Mouse (Mus musculus) layer of hippocampus, postnatal 14 days (tissue): ENCODE results near the gene Tmem143. TPM values are rescaled to one million over a fixed set of nuclear protein-coding genes. Genes with fewer than 3 reads are reported as not detected.
"Not testable (repeated sequence)": the region's sequence is repeated elsewhere in the genome, so short reads cannot be mapped to it uniquely, and the experiment has no call there.

Source experiments
- DNase-seq, 2 experiments: peaks; one replicate each; pipeline ENCODE4 v3.0.0; 2021 to 2022; ENCODE audit warnings: low spot score in 2 of 2, mixed read lengths in 1 of 2
- total RNA-seq, 2 experiments: library from RNA; stranded (reverse); gene quantifications; 2 replicates each; pipeline ENCODE4 v1.2.3; 2021

The Tmem143 gene
- total RNA-seq, 2 experiments from 2014 or later, result 20.8 to 25.6 TPM

DNA sequence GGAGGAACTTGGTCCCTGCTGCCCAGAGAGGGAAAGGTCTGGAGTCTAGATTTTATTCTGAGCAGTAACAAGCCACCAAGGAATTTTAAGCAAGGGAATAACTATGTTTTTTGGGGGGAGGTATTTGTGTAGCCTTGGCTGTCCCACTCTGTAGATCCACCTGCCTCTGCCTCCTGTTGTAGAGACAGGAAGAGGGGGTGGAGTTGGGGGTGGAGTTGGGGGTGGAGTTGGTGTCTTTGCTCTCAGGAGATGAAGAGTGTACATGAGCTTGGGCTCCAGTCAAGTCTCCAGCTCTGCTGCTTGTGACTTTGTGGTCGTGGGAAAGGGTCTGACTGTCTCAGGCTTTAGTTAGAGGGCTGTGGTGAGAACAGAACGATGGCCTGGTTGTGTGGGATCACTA is 15.7 kb upstream of the Tmem143 start:
- no peak for DNase-seq

- no peak for DNase-seq
Measured at GRCm38 (mm10) chr7:45887246-45887645, 9.5 kb upstream of the Tmem143 start.

DNA sequence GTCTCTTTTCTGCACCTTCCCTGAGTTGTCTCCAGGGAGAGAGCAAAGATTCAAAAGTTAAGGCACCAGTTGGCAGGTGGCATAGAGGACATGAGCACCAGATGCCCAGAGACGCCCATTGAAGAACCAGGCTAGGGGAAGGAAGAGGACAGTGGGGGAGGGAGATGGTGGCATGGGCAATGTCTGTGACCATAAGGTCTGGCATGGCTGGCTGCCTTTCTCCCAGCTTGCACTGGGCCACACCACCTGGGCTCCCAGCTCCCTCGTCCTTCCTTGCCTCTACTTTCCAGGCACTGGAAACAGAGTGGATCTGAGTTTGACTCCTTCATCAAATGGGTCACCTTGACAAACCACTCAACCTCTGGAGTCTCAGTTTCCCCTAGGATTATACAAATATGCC is 4.1 kb upstream of the Tmem143 start:
- DNase-seq, result no peak

- DNase-seq, result no peak
Measured at GRCm38 (mm10) chr7:45895931-45896516, 717 bp upstream of the Tmem143 start.

GRCm38 (mm10) chr7:45897258-45897757 is 567 bp downstream of the Tmem143 start:
- peak; percentile 51 to 62 for DNase-seq

DNA sequence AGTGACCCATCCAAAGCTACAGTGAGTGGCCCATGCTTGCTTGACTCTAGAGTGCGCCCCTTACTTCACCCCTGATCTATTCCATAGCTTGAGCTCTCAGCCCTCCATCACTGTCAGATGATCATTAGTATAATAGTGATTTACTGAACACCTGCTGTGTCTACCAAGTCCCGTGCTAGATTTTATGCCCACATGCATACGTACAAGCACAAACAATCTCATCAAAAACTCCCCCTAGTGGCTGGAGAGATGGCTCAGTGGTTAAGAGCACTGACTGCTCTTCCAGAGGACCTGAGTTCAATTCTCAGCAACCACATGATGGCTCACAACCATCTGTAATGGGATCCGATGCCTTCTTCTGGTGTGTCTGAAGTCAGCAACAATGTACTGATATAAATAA is 1.4 kb downstream of the Tmem143 start:
- DNase-seq, result not testable (repeated sequence)

DNA sequence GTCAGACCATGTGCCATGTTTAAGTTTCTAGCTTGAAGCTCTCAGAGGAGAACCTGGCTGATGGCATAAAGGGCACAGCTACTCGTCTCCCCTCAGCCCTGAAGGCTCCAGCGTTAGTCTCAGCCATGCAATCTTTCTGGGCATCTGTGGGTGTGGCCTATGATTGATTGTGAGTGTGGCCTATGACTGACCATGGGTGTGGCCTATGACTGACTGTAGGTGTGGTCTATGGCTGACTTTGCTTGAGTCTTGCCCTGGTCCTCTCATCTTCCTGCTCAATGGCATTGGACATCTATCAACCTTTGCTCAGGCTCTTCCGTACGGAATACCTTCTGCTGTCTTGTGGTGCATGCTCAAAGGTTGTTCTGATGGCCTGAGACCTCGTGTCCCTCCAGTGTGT is 4.8 kb downstream of the Tmem143 start:
- DNase-seq, result no peak

GRCm38 (mm10) chr7:45902481-45903002 is 5.8 kb downstream of the Tmem143 start:
- no peak for DNase-seq

DNA sequence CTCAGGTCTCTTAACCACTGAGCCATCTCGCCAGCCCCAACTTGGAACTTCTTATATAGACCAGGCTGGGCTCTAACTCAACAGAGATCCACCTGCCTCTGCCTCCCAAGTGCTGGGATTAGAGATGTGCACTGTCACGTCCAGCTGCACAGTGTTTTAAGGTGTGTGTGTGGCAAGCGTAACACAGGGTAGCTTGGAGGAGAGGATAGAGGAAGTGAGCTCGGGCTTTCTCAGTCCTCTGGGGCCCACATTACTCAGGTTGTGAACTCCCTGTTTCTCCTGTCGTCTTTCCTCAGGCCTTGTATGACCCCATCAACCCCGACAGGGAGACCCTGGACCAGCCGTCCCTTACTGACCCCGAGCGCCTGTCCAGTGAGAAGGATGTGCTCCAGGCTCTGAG is 9.9 kb downstream of the Tmem143 start:
- DNase-seq, result no peak

DNA sequence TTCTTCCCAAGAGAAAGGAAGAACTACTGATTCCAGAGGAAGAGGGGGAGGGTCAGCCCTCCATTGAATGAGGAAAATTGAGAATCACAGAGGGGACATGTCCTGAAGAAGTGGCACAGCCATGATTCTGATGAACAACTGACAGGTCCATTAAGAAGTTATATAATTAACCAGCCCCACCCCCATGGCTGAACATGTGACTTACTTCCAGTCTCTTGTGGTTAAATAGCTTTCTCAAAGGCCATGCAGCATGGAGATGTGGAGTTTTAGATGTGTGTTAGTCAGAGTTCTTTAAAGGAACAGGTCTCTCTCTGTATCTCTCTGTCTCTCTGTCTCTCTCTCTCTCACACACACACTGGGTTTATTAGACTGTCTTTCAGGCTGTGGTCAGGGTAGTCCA is 11.6 kb downstream of the Tmem143 start:
- no peak for DNase-seq

DNA sequence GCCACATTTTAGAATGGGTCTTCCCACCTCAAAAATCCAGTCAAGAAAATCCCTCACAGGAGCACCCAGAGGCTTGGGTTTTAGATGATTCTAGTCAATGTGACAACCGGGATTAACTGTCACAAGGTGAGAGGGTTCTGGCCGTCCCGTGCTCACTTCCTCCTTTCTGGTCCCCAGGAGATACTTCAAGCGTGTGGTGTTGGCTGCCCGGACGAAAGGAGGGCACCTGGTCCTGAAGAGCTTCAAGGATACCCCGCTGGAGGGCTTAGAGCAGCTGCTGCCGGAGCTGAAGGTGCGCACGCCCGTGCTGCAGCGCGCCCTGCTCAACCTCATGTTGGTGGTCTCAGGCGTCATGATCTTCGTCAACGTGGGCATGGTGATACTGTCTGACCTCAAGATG is 12.4 kb downstream of the Tmem143 start:
- DNase-seq, result no peak

DNA sequence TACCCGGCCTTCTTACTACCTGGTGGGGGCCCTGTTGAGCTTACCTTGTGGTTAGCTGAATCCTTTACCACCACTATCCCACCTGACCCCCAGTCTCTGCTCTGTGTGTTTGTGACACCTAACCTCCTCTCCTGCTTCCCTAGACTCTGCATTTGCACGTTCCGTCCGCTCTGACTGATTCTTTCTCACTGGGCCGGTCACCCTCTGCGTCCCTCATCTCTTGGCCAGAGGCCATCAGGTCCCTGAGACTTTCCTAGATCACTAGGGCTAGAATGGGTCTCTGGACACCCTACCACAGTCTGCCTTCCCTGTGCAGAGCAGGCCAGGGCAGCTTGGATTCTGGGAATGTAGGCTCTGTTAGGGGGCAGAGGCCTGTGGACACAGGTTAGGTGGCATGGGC is 17.3 kb downstream of the Tmem143 start:
- DNase-seq, result no peak

DNA sequence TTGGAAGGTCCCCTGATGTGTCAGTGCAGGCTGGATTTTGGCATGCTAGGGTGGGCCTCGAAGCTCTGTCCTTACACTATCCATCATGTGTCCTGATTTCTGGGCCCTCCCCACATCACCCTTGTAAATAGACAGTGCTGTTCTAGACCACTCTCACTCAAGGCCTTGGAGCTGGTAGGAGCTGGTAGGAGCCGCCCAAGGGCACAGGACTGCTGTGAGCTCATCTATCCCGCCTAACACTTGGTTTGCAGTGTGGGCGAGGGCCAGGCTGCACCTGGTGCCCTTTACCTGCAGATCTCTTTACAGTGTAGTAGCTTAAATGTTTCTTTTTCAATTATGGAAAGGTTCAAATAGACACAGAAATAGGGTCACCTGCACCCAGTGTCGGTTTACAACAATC is 18.3 kb downstream of the Tmem143 start:
- no peak for DNase-seq

DNA sequence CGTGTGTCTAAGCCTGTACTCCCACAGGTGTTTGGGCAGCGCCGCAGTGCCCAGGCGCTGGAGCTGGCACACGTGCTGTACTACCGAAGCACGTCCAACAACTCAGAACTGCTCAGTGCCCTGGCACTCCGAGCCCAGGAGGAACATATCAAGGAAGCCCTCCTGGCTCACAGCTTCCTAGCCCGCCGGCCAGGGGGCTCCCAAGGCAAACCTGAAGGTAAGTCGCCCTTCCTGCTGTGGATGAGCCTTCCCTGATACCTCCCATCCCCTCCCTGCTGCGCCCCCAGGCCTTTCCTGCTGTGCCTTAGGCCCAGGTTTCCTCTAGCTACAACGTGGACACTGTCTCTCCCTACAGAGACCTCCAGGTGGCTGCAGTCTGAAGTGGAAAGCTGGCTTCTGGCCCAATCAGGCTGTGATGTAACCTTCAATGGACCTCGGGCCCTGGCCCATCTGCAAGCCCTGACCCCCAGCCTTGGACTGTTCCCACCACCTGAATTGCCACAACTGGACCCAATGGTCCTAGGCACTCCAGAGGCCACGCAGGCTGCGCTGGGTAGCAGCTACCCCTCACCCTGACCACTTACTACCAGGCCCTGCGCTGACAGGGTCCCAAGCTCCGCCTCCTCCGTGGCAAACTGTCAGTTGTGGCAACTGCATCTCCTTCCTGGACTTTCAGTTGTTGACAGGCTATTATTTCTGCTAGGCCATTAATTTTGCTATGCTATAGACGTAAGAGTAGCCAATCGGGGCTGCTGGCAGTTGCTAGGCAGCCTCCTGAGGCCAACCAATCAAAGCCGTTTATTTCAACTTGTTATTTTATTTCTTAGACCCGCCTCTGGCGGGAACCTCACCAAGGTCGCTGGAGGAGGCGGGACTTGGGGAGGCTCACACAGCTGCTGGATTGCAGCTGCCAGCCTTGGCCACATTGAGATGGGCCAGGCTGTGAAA is 19.6 kb downstream of the Tmem143 start:
- DNase-seq, result peak; percentile 72 to 75

- DNase-seq, result no peak
Measured at GRCm38 (mm10) chr7:45917004-45917704, 20.4 kb downstream of the Tmem143 start.

DNA sequence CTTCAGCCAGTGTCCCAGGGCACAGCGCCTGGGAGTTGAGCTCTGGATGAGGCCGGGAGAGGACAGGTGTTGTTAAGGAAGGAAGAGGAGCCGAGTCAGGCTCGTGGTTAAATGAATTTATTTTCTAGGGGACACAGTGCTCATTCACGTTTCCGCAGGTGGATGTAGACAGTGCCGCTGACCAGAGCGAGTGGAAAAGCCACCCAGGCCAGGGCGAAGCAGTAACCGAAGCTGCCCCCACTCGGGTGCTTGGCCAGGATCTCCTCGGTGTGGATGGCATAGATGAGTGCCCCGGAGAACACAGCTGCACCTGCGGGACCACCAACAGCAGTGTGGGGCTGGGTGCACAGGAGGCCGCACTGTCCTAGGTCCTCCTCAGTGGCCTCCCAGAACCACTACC is 21.2 kb downstream of the Tmem143 start:
- DNase-seq, result no peak

GRCm38 (mm10) chr7:45919083-45919671 is 22.4 kb downstream of the Tmem143 start:
- DNase-seq, result no peak

DNA sequence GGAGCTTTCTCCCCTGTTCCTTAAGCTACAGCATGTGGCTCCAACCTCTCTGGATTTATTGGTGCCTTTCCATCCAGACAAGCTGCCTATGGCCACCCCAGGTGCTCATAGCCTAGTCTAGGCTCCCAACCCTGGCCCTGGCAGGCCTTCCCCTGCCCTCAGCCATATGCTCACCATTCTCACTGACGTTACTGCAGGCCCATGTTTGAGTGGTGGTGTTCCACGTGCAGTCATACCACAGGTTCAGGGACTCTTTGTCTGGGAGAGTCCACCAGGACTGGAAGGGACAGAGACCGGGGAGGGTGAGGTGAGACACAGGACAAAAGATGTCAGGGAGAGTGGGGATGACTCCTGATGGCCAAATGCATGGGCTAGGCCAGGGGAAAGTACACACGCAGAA is 23.0 kb downstream of the Tmem143 start:
- no peak for DNase-seq

DNA sequence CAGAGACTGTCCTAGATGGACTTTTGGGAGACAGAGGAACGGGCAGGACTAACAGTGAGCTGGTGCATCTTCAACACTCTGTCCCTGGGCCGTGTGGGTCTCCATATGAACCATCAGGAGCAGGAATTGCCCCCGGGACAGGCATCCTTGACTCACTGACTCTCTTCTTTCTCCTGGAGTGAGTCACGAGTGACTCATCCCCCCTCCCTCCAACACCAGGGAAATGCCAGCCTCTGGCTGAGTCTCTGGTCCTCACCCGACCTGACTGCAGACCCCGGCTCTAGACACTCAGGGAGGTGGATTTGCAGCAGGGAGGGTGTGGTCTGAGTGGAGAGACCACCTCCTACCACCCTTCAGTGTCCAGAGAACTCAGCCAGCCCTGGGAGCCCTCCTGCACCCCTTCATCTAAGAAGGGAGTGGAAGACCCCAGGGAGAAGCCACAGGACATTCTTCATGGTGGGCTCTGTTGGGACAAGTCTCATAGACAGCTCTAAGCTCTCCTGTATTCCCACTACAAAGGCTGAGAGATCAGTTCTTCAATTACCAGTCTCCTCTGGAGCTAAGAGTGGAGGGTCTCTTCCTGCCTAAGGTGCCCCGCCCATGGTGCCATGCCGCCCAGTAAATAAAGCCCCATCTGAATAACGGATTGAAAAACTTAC is 24.0 kb downstream of the Tmem143 start:
- DNase-seq, result no peak

- no peak for DNase-seq
Measured at GRCm38 (mm10) chr7:45921242-45921621, 24.5 kb downstream of the Tmem143 start, which contains the start of gene Emp3. TSS of gene Emp3 (minus strand) at chr7:45921404.
